Mouse (Mus musculus) gonadal fat pad, adult 2 months (tissue): ENCODE results near the gene Ano4. TPM values are rescaled to one million over a fixed set of nuclear protein-coding genes. Genes with fewer than 3 reads are reported as not detected.
A peak's percentile ranks its signal among the peaks of the same experiment; 100 is the strongest.
"Not testable (repeated sequence)": the region's sequence is repeated elsewhere in the genome, so short reads cannot be mapped to it uniquely, and the experiment has no call there.

Experiments used
- DNase-seq: peaks from one replicate; pipeline ENCODE4 v3.0.0-alpha.2; 2012; ENCODE audit warnings: low read depth
- polyA plus RNA-seq: library from polyadenylated mRNA; depleted of rRNA; stranded (reverse); fragments of >200 nt; gene quantifications from 2 replicates; pipeline ENCODE4 v1.2.3, GENCODE M21; 2012

Gene Ano4
- polyA plus RNA-seq, 1 experiment, result 0.27 TPM

GRCm38 (mm10) chr10:89149166-89149565, 195.4 kb downstream of the Ano4 start:
- no peak for DNase-seq

GRCm38 (mm10) chr10:89121391-89121790, 223.2 kb downstream of the Ano4 start:
- DNase-seq, result no peak

DNA sequence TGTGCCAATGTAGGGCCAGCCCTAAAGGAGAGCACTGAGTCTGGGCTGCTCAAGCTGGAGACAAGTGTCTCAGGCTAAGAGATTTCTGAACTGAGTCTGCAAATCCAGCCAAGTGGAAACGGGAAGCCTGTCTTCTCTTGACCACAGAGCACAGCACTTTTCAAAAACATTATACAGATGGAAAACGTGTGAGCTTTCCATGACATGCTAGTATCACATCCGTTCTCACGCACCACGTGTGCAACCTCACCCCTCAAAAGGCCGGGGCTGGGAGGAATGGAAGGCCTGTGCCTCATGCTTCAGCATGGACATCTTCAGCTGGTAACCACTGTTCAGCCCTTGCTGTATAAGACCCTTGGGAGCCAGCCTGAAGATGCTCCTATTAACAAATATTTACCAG, 230.2 kb downstream of the Ano4 start:
- no peak for DNase-seq

- peak; percentile 23 for DNase-seq
Observed at GRCm38 (mm10) chr10:89111466-89111865, 233.1 kb downstream of the Ano4 start.

- DNase-seq, result no peak
Observed at GRCm38 (mm10) chr10:89110917-89111316, 233.6 kb downstream of the Ano4 start.

- DNase-seq, result no peak
Observed at GRCm38 (mm10) chr10:89103594-89103993, 241.0 kb downstream of the Ano4 start.

DNA sequence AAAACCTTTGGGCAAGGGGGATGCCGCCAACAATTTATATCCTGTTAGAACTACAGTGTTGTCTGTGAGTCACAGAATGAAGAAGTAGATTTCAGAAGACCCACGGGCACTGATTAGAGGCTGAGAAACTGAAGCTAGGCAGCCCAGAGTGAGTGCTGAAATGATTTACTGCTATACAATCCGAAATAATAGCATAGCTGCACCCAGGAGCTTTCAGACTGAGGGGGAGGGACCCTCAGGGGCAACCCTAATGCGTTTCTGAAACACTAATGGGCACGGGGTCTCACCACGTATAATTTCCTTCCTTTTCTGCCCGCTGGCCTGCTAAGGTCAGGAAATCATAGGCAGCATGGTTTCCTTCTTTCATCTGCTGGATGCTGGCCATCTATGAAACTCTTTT, 242.5 kb downstream of the Ano4 start:
- DNase-seq, result no peak

- no peak for DNase-seq
Observed at GRCm38 (mm10) chr10:89098183-89098582, 246.4 kb downstream of the Ano4 start.

GRCm38 (mm10) chr10:89092350-89093040, 252.1 kb downstream of the Ano4 start:
- DNase-seq, result no peak

GRCm38 (mm10) chr10:89077447-89077846, 267.1 kb downstream of the Ano4 start:
- DNase-seq, result no peak

DNA sequence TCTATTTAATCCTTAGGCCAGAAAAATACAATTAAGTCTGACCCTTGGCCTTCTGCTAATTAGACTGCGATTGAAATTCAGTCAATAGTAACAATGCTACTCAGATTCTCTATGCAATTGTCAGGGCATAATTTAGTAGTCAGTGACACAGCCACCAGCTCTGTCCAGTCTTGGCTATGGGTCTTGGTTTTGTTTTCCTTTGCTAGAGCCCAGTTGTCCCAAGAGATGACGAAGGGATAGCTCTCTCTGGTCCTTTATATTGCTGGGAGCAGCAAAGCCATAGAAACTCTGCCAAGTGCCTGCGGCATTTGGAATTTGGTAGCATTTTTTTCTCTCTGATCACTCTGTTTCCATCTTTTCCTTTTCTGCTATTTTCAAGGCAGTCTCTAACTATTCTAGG, 288.7 kb downstream of the Ano4 start:
- DNase-seq, result no peak

GRCm38 (mm10) chr10:89044921-89045320, 299.6 kb downstream of the Ano4 start:
- DNase-seq, result not testable (repeated sequence)

DNA sequence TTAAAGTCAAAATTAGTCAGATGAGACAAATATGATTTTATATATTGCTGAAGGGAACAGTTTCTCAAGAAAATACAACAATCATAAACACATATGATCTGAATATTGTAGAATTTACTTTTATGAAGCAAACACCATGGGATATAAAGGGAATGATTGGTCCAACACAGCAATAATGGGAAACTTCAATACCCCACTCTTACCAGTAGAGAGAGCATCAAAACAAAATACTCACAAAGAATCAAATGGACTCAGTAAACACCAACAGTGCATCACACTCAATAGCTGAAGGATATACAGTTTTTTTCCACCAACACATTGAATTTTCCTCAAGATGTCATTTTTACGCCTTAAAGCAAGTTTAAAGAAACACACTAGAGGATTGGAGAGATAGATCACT, 300.4 kb downstream of the Ano4 start:
- no peak for DNase-seq

DNA sequence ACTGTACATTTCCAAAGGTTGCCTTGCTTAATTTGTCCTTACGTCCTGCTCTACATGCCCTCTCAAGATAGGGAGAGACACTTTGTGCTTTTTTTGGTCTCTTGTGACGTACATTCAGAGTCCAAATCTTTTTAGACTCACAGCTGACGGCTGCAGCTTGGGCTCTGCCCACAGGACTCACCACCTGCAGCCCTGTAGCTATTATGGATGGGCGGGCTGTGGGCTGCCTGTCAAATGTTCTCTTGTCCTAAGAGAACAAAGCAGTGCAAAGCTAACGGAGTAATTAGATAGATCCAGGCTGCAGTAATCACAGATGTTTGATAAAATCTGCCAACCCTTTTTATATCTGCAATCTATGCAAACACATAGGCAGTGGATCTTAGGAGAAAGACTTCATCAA, 325.6 kb downstream of the Ano4 start:
- no peak for DNase-seq

GRCm38 (mm10) chr10:89008303-89008702, 336.3 kb downstream of the Ano4 start:
- DNase-seq, result no peak

DNA sequence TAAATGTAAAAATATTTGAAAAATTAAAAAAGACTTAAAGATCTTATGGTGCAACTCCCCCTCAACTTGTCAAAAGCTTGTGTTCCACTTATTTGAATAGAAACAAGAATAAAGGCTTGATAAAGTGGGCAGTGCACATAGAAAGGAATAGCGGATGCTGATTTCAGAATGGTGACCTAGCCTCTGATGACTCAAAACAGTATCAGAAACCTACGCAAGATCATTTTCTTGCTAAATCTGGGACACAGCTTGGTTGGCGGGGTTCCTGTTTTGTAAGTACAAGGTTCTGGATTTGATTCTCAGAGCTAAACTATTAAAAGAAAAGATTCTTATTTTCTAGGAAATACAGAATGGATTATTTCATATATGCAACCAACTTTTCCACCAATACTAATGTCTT, 340.0 kb downstream of the Ano4 start:
- no peak for DNase-seq

DNA sequence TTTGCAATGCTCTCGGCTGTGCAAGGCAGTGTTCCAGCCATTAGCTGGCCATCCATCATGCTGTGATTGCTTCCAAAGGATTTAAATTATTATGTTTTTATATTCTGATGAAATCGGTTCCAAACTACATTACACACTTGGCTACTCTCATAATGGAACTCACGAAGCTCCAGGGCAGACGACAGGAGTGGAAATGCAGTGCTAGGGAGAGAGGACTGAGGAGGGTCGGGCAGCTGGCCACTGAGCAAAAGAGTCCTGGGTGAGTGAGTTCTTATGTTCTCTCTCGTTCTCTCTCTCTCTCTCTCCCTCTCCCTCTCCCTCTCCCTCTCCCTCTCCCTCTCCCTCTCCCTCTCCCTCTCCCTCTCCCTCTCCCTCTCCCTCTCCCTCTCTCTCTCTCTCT, 357.6 kb downstream of the Ano4 start:
- peak; percentile 28 for DNase-seq

GRCm38 (mm10) chr10:88983444-88983843, 361.1 kb downstream of the Ano4 start:
- DNase-seq, result no peak

GRCm38 (mm10) chr10:88979451-88979850, 365.1 kb downstream of the Ano4 start:
- DNase-seq, result no peak

DNA sequence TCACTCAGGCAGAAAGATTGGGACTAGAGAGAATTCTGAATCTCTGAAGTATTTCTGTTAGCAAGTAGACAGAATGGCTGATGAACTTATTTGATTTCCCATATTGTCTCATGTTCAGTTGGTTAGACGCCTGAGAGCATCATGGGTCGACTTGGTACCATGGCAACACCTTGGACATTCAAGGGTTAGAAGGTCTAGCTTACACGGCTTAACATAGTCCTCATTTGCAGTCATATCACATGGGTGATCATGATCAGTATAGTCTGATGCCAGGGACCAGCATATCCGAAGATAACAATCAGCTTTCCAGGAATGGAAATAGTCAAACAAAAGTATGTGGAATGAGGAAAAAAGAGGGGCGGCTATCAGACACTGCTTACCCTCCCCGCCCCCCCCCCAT, 365.6 kb downstream of the Ano4 start:
- no peak for DNase-seq

GRCm38 (mm10) chr10:88970951-88971725, 373.4 kb downstream of the Ano4 start:
- DNase-seq, result peak; percentile 91

- DNase-seq, result peak; percentile 94
Observed at GRCm38 (mm10) chr10:88968586-88968985, 376.0 kb downstream of the Ano4 start.

DNA sequence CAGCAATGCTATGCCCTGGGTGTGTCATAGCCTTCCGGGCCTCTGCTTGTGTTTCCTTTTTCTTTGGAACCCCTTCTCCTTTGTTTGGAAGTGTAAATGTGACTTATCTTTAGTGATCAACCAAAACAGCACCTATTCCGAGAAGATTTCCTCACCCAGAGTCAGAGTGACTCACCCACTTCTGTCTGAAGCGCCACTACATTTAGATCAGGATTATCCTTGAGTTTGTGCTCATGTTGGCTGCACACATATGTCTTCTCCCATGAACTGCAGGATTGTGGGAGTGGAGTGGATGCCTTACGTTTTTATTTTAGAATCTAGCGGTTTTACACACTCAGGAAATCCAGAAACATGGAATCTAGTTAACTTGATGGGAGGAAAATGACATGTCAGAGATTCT, 383.8 kb downstream of the Ano4 start:
- DNase-seq, result no peak

GRCm38 (mm10) chr10:88950297-88950653, 394.3 kb downstream of the Ano4 start:
- no peak for DNase-seq
